Mouse (Mus musculus): ENCODE measurements around the gene Lmln.
"Not testable (repeated sequence)": the region's sequence is repeated elsewhere in the genome, so short reads cannot be mapped to it uniquely, and the experiment has no call there.

The Lmln gene

GRCm38 (mm10) chr16:33062024-33062681, at the start of gene Lmln:
Lmln (plus strand) TSS chr16:33062521.
- DNase-seq = peak; percentile 66 to 73

DNA sequence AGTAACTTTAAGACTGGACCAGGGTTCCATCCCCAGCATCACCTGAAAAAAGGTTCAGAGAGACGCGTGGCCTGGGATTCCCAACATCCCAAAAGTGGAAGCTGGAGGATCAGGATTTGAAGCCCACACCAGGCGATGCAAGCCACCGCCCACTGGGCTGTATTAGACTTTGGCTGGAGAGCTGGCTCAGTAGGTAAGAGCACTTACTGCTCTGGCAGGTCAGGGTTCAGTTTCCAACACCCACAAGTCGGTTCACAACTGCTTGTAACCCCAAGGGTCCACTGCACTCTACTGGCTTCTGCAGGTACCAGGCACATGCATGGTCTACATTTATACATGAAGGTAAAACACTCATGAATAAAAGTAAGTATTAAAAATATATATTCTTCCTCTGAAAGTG, 48.5 kb upstream of the Lmln start:
- DNase-seq = no peak

DNA sequence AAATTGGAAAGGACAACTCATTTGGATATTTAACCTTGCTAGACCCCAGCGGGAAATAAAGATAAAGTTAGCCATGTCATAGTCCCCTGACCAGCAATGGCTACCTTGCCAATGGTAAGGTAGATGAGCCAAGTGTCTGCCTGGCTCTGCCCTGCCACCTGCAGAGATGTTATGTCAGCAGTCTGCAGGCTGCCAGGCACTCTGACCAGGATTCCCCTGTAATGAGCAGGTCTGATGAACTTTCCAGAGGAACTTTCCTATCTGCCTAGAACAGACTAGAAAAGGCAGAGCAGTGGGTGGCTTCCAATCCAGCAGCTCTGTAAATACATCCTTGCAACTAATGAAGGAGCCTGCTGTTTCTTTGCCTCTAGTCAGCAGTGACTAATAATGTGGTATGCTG, 47.4 kb upstream of the Lmln start:
- DNase-seq = no peak

- DNase-seq = no peak
These were observed 46.9 kb upstream of the Lmln start for GRCm38 (mm10) chr16:33015396-33015907.

- no peak for DNase-seq
These were observed 46.3 kb upstream of the Lmln start for GRCm38 (mm10) chr16:33015986-33016385.

DNA sequence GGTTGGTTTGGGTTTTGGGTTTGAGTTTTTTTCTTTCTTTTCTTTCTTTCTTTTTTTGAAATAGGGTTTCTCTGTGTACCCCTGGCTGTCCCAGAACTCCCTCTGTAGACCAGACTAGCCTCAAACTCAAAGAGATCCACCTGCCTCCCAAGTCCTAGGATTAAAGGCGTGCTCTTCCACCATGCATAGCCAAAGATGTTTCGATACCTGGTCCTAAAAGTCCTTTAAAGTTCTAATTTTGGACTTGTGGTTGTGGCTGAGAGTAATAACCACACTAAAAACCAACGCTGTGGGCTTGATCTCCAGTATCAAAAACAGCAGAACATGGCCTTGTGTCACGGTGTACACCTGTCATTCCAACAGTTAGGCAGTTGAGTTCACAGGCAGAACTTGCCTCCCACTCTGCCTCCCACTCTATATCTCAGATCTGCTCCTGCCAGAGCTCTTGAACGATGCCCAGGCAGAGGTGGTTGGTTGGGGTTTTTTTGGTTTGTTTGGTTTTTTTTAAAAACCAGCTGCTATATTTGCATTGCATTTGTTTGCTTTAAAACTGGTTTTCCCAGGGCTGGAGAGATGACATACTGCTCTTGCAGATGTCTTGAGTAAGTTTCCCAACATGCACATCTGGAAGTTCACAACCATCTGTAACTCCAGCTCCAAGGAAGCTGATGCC, 44.5 kb upstream of the Lmln start:
- no peak for DNase-seq

DNA sequence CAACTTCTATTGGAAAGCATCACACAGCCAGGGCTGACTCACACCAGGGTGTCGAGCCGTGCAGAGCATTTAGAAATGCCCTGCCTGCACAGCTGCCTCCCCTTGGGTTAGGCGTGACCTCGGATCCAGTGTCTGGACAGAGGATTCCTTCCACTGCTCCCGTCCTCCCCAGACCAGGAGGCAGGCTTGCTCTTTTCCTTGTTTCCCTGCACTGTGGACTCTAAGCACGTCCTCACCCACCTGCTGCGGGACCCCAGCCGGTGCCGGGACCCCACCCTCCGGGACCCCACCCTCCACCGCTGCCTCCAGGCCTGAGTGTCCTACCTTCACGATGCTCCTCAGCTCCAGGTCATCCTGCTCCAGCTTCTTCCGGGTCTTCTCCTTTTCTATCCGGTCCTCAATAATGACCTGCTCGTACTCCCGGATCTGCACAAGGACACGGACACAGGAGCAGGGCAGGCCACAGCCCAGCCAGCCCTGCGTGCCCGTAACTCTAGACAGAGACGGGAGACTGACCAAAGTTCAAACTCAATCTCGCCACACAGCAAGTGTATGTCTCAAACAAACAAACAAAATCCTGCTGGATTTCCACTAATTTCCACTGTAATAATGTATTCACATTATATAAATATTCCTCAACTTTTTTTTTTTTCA, 43.1 kb upstream of the Lmln start:
- DNase-seq = no peak

DNA sequence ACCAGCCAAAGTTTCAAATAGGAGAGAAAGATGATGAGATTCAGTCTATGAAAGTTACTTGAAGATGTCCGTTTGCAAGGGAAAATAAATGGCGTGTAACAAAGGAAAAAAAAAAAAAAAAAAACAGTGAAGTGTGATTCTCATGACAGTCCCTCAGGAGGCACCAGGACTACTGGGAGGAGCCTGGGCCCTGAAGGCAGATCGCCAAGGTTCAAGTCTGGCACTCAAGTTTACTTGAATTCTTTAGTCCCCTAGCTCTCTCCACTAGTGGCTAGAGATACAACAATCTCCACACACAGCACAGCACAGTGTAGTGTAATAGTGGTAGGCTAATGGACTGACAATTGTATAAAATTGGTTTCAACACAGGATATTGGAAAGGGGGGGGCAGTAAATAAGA, 40.9 kb upstream of the Lmln start:
- DNase-seq = no peak

DNA sequence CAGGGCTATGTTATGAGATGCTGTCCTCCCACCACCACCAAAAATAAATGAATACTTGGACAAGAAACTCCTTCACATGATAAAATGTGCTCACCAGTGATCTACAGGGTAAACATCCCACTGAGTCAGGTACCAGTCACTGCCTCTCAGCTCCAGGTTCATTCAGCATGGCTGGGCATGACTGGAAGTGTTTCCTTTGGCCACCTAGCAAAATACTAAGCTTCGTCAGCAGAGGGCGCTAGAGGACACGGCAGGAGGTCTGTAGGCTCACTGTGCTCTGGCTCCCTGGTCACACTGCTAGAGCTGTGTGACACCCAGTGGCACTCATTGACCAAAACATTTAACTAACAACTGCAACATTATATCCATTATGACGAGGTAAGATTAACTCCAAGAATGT, 38.6 kb upstream of the Lmln start:
- peak; percentile 89 for DNase-seq

- DNase-seq = no peak
These were observed 37.7 kb upstream of the Lmln start for GRCm38 (mm10) chr16:33024456-33025104.

- no peak for DNase-seq
These were observed 36.0 kb upstream of the Lmln start for GRCm38 (mm10) chr16:33026357-33026756.

- no peak for DNase-seq
These were observed 26.3 kb upstream of the Lmln start for GRCm38 (mm10) chr16:33036006-33036405.

GRCm38 (mm10) chr16:33042682-33043081, 19.6 kb upstream of the Lmln start:
- no peak for DNase-seq

- DNase-seq = peak; percentile 48 to 59
These were observed 19.1 kb upstream of the Lmln start for GRCm38 (mm10) chr16:33043268-33043667.

DNA sequence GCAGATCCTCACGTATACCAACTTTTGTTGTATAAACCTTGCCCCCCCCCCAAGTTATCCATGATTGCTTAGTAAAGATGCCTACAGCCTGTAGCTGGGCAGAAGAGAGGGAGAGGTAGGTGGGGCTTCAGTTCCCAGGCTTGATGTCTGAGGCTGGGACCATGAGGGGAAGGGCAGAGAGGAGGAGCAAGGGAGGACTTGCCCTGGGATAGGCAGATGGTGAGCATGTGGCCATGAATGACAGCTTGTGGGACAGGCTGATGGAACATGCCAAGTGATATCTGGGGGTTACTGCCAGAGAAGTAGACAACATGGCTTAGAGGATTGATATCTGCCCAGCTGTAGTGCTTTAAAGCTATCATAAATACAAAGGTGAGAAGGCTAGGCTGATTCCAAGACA, 14.3 kb upstream of the Lmln start:
- DNase-seq = no peak

GRCm38 (mm10) chr16:33048686-33049085, 13.6 kb upstream of the Lmln start:
- DNase-seq = no peak

DNA sequence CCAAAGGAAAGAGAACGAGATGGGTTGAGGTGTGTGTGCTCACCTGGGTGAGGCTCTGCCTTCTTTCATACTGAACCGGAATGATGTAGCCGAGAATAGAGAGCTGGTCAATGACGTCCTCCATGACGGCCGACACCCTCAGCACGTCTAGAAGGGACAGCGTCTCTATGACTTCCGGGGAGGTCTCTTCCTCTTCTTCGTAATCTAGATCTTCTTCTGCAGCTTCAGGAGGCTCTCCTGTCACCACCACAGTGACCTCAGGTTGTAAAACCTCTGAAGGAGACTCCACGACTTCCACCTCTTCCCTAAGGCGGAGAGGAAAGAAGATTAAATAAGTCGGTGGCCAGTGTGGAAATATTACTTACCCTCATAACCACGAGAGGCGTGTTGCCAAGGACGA, 12.5 kb upstream of the Lmln start:
- DNase-seq = no peak

- no peak for DNase-seq
These were observed 9.2 kb upstream of the Lmln start for GRCm38 (mm10) chr16:33053141-33053540.

- not testable (repeated sequence) for DNase-seq
These were observed 7.4 kb upstream of the Lmln start for GRCm38 (mm10) chr16:33054927-33055326.

- DNase-seq = no peak
These were observed 6.7 kb upstream of the Lmln start for GRCm38 (mm10) chr16:33055655-33056054.

DNA sequence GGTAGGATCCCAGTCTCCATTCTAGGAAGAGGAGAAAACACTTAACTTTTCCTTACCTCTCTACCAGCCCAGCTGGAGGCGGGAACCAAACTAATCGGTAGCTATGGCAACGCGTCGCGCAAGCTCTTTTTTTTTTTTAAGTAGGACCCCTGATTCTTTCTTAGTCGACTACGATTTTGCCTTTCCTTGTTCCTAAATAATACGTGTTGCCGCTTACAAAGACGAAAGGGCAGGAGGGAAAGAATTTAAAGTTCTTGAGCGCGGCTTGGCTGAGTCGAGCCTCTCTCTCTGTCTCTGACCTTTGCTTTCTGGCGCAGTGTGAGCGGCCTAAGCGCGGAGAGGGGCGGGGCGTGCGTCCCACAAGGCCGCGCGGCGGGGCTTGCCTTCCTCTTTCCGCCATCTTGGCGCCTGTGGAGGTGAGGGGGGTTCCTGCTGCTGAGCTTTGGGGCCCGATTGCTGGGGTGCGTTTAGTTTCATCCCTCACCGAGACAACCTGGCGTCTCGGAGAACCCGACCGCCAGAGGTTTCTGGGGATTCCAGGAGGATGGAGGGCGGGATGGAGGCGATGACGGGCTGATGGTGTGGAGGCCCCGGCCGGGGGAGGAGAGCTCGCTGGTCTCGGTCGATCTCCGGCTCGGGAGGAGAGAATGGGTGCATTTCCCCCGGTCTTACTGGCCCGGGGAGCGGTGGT, 6.1 kb upstream of the Lmln start, which contains the start of the genes Iqcg and Rpl35a:
Gene Iqcg, minus strand, starts transcription at position 124 of the 691 bp plus-strand sequence.
Gene Rpl35a, plus strand, starts transcription at position 359 of the 691 bp plus-strand sequence.
- DNase-seq = peak; percentile 94 to 95

GRCm38 (mm10) chr16:33056786-33057185, 5.5 kb upstream of the Lmln start:
- DNase-seq = no peak

DNA sequence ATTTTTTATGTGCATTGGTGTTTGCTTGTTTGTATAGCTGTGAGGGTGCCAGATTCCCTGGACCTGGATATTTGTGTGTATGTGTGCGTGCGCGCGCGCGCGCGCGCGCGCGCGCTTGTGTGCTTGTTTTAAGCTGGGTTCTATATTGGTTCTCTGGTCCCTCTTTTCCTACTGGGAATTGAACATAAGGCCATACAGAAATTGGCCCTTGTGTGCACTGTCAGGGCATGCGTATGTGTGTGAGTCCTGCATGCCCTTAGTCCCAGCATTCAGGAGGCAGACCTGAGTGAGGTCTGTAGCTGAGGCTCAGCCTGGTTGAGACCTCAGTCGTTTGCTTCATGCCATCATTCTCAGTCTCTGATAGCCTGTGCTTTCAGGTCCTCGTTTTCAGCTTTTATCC, 4.3 kb upstream of the Lmln start:
- DNase-seq = no peak
